Mouse (Mus musculus) brain, adult 10 weeks (tissue): Measurements from ENCODE around the gene Tec. TPM values are rescaled to one million over a fixed set of nuclear protein-coding genes. Genes with fewer than 3 reads are reported as not detected.

ENCODE experiments used
- polyA plus RNA-seq: library from polyadenylated mRNA; stranded (reverse); fragments of 350-450 nt; fragmentation: Illumina TruSeq; extraction: RNeasy Lipid Tissue Mini Kit (QIAGEN cat#74804); gene quantifications from one replicate; pipeline ENCODE4 v1.2.3, GENCODE M21; 2015; ENCODE audit warnings: low read depth, low replicate concordance

The Tec gene
- polyA plus RNA-seq: 1.7 TPM

GRCm38 (mm10) chr5:72868091-72868875 is at the start of gene Tec:
TSS of gene Tec (minus strand) at chr5:72868483.

GRCm38 (mm10) chr5:72913648-72914557 is 45.6 kb upstream of the Tec start, which contains the start of gene Slain2:
TSS of gene Slain2 (plus strand) at chr5:72914304.

GRCm38 (mm10) chr5:72752585-72752984 is 115.7 kb downstream of the Tec start, which contains the start of gene Txk:
TSS of gene Txk (minus strand) at chr5:72752777.

Other genes with a start within 250 kb of the Tec start
- not detected for gene Cnga1, start 224.2 kb downstream of the Tec start, polyA plus RNA-seq
- gene Nipal1, start 220.7 kb downstream of the Tec start, polyA plus RNA-seq: not detected
- not detected for gene Txk, start 115.7 kb downstream of the Tec start, polyA plus RNA-seq
- 14.8 TPM for gene Slain2, start 45.8 kb upstream of the Tec start, polyA plus RNA-seq
- gene Gm10135, start 106.2 kb upstream of the Tec start, polyA plus RNA-seq: not detected
- gene Slc10a4, start 138.4 kb upstream of the Tec start, polyA plus RNA-seq: 7.2 TPM